ENCODE assay signal across 18 mouse cellular contexts in the genomic region with DNA sequence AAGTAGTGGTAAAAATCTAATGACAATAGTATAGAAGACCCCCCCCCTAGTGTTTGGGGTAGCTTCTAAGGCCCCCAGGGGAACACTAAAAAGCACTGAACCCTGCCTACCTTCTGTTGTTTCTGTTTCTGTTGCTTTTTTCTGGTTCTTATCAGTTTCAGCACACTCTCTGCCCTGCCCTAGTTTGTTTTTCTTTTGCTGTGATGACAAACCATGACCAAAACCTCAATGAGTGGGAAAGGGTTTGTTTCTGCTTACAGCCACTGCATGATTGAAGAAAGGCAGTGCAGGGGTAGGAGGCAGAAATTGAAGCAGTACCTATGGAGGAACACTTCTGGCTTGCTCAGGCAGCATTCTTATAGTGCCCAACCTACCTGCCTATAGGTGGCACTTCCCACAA.
A peak's percentile ranks its signal among the peaks of the same experiment; 100 is the strongest.
DNase-seq lines count a peak whose midpoint lies in the region; ATAC-seq and TF ChIP-seq lines count a peak whose summit lies in the region.
"Had no signal": no experiment of that assay in that cellular context is flagged by ENCODE, and none has a peak within 500 bp of the region (broad histone marks: within the 10 kb centered on the region; RNA-seq: fewer than 3 reads in every experiment).

No protein-coding gene starts in this region.

- no peak for TF ChIP-seq CTCF in forebrain, postnatal 0 days (IDR thresholded peaks at IDR 0.05; ENCODE audit: low read depth)

- no peak for ATAC-seq in forebrain, postnatal 0 days
- peak; percentile 57 for ATAC-seq in common myeloid progenitor, adult 5-6 weeks (replicated peaks; ENCODE audit: low read depth, poor library complexity, severe bottlenecking)
- peak; percentile 47 for ATAC-seq in liver, embryonic 15.5 days (ENCODE audit: insufficient read depth)
- no peak for ATAC-seq in forebrain, embryonic 15.5 days (replicated peaks)
- ATAC-seq: forebrain, embryonic 14.5 days; lung, postnatal 0 days; midbrain, embryonic 13.5 days had no signal

- no peaks in the 10 kb centered on the region for H3K9me3 ChIP-seq in forebrain, embryonic 10.5 days
- no peaks in the 10 kb centered on the region for H3K9me3 ChIP-seq in forebrain, postnatal 0 days (ENCODE audit: low read length)
- H3K9me3 ChIP-seq in liver, embryonic 15.5 days (replicated peaks), result no peaks in the 10 kb centered on the region
- H3K9me3 ChIP-seq in forebrain, embryonic 15.5 days, result no peaks in the 10 kb centered on the region
- H3K9me3 ChIP-seq: embryonic facial prominence, embryonic 13.5 days; heart, embryonic 13.5 days; hindbrain, embryonic 12.5 days; midbrain, embryonic 13.5 days had no signal

- no peak overlapping the region for H3K4me3 ChIP-seq in forebrain, embryonic 10.5 days
- no peak overlapping the region for H3K4me3 ChIP-seq in forebrain, postnatal 0 days (ENCODE audit: low read depth, low read length)
- no peak overlapping the region for H3K4me3 ChIP-seq in liver, embryonic 15.5 days (replicated peaks)
- H3K4me3 ChIP-seq in forebrain, embryonic 15.5 days, result no peak overlapping the region
- H3K4me3 ChIP-seq: embryonic facial prominence, embryonic 13.5 days; heart, embryonic 13.5 days; hindbrain, embryonic 12.5 days; midbrain, embryonic 13.5 days had no signal

- H3K4me2 ChIP-seq in forebrain, postnatal 0 days (ENCODE audit: low read depth), result no peak overlapping the region
- H3K4me2 ChIP-seq in liver, embryonic 15.5 days, result peak overlapping the region; percentile 48
- no peak overlapping the region for H3K4me2 ChIP-seq in forebrain, embryonic 15.5 days (replicated peaks)
- H3K4me2 ChIP-seq: embryonic facial prominence, embryonic 13.5 days; heart, embryonic 13.5 days; hindbrain, embryonic 12.5 days; midbrain, embryonic 13.5 days had no signal

- H3K27ac ChIP-seq in forebrain, embryonic 10.5 days, result 0 out of 2 replicates have a peak overlapping the region, but pooled peaks have one; percentile 25
- H3K27ac ChIP-seq in forebrain, postnatal 0 days (ENCODE audit: low read depth, low read length), result no peak overlapping the region
- peak overlapping the region; percentile 95 for H3K27ac ChIP-seq in liver, embryonic 15.5 days (replicated peaks)
- no peak overlapping the region for H3K27ac ChIP-seq in forebrain, embryonic 15.5 days (replicated peaks)
- H3K27ac ChIP-seq: embryonic facial prominence, embryonic 13.5 days; heart, embryonic 13.5 days; hindbrain, embryonic 12.5 days; midbrain, embryonic 13.5 days had no signal

- no peaks in the 10 kb centered on the region for H3K36me3 ChIP-seq in forebrain, embryonic 10.5 days (replicated peaks)
- no peaks in the 10 kb centered on the region for H3K36me3 ChIP-seq in forebrain, postnatal 0 days (ENCODE audit: insufficient read depth)
- H3K36me3 ChIP-seq in liver, embryonic 15.5 days (replicated peaks), result no peaks in the 10 kb centered on the region
- no peaks in the 10 kb centered on the region for H3K36me3 ChIP-seq in forebrain, embryonic 15.5 days
- H3K36me3 ChIP-seq: embryonic facial prominence, embryonic 13.5 days; heart, embryonic 13.5 days; hindbrain, embryonic 12.5 days; midbrain, embryonic 13.5 days had no signal

- H3K4me1 ChIP-seq in forebrain, embryonic 10.5 days, result peaks cover 4% of the 10 kb centered on the region; the same call in 1 of the 2 replicates
- no peaks in the 10 kb centered on the region for H3K4me1 ChIP-seq in forebrain, postnatal 0 days (ENCODE audit: insufficient read depth)
- peaks cover 58% of the 10 kb centered on the region for H3K4me1 ChIP-seq in liver, embryonic 15.5 days (replicated peaks)
- H3K4me1 ChIP-seq in forebrain, embryonic 15.5 days, result no peaks in the 10 kb centered on the region
- H3K4me1 ChIP-seq: embryonic facial prominence, embryonic 13.5 days; hindbrain, embryonic 12.5 days; midbrain, embryonic 13.5 days had no signal

- H3K27me3 ChIP-seq in forebrain, embryonic 10.5 days (ENCODE audit: poor library complexity, severe bottlenecking), result no peaks in the 10 kb centered on the region
- H3K27me3 ChIP-seq in forebrain, postnatal 0 days (ENCODE audit: insufficient read depth, low read length), result no peaks in the 10 kb centered on the region
- H3K27me3 ChIP-seq in liver, embryonic 15.5 days, result no peaks in the 10 kb centered on the region
- no peaks in the 10 kb centered on the region for H3K27me3 ChIP-seq in forebrain, embryonic 15.5 days
- H3K27me3 ChIP-seq: embryonic facial prominence, embryonic 13.5 days; heart, embryonic 13.5 days; hindbrain, embryonic 12.5 days; midbrain, embryonic 13.5 days had no signal

- DNase-seq in forebrain, embryonic 10.5 days (ENCODE audit: extremely low spot score, low spot score), result no peak
- no peak for DNase-seq in forebrain, postnatal 0 days
- DNase-seq in CD4-positive helper T cell, adult 2 months (ENCODE audit: low read depth, low spot score), result peak; percentile 31
- DNase-seq in ovary, postnatal 36 days (ENCODE audit: low spot score), result no peak
- DNase-seq in left cerebral cortex, adult 18-20 months (ENCODE audit: low spot score in 2 of 2), result no peak
- DNase-seq: cerebellum, postnatal 25 days; gastrocnemius, postnatal 14 days; kidney, adult 18-20 months; kidney, postnatal 4 days had no signal

- H3K9ac ChIP-seq in forebrain, postnatal 0 days, result no peak overlapping the region
- peak overlapping the region; percentile 31; the same call in 1 of the 2 replicates for H3K9ac ChIP-seq in liver, embryonic 15.5 days
- H3K9ac ChIP-seq in forebrain, embryonic 15.5 days (replicated peaks), result no peak overlapping the region
- H3K9ac ChIP-seq: embryonic facial prominence, embryonic 13.5 days; heart, embryonic 13.5 days; hindbrain, embryonic 12.5 days; midbrain, embryonic 13.5 days had no signal

Comparison
In these comparisons a context has a peak if more than half of its experiments do, and no peak if none do; other contexts are left out.
1. H3K27ac ChIP-seq: peak in forebrain, embryonic 10.5 days (single experiment) and liver, embryonic 15.5 days (single experiment); none in forebrain, postnatal 0 days (single experiment) and forebrain, embryonic 15.5 days (single experiment).
2. ATAC-seq: peak in common myeloid progenitor, adult 5-6 weeks (single experiment) and liver, embryonic 15.5 days (single experiment); none in forebrain, postnatal 0 days (single experiment) and forebrain, embryonic 15.5 days (single experiment).